Mouse (Mus musculus) splenic B cell, adult 2 months (primary cell): ENCODE data around the gene D430041D05Rik.
A peak's percentile ranks its signal among the peaks of the same experiment; 100 is the strongest.

Source experiments
- DNase-seq: peaks from one replicate; pipeline ENCODE4 v3.0.0-alpha.2; 2011; ENCODE audit warnings: low read depth, low spot score
- H3K27me3 ChIP-seq: 2 replicates; pipeline ENCODE4 v1.6.1; 2012; ENCODE audit warnings: mild to moderate bottlenecking, low read length, moderate library complexity, mixed read lengths; ENCODE audit not compliant: control insufficient read depth, poor library complexity, insufficient read depth, severe bottlenecking
- H3K36me3 ChIP-seq: 2 replicates; pipeline ENCODE4 v1.6.1; 2012; ENCODE audit warnings: mild to moderate bottlenecking, low read length, moderate library complexity, mixed read lengths; ENCODE audit not compliant: control insufficient read depth, poor library complexity, insufficient read depth, severe bottlenecking

Gene D430041D05Rik

DNA sequence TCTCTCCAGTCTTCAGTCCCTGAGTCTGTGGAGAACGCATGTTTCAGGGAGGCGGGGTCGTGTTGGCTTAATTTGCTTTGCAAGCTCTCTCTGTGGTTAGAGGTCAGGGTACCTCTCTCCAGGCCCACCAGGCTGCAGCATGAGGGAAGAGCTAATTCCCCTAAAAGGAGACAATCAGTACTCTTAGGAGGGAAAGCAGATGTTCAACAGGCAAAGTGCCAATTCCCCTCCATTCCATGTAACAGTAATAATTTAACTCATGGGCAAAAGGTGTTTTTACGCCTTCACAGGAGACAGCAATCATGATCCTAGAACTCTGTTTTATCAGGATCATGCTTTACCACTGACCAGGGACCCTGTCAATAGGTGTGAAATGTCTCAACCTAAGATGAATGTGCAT is 103.7 kb downstream of the D430041D05Rik start:
- Histone ChIP-seq H3K36me3 (no peaks in the 10 kb centered on the region), H3K27me3 (no peaks in the 10 kb centered on the region)
- no peak for DNase-seq

- no peak for DNase-seq
- H3K36me3 ChIP-seq: no peaks in the 10 kb centered on the region
- no peaks in the 10 kb centered on the region for H3K27me3 ChIP-seq
These were observed 105.1 kb downstream of the D430041D05Rik start for GRCm38 (mm10) chr2:104305722-104306121.

DNA sequence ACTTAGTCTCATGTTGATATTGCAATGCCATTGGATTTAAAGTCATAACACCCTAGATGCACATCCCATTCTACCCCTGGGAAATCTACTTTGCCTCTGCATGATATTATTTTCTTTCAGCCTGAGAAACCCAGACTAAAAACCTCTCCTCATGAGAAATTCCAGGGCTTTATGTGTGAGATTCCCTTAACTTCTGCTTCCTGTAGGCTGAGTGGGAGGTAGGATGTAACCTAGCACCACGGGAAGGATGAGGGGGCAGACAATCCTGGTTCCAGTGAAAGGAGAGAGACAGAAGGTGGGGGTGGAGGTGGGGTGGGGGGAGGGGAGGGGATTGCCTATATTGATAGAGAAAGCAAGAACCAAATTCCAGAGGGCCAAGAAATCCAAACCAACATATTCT is 110.9 kb downstream of the D430041D05Rik start:
- no peak for DNase-seq
- no peaks in the 10 kb centered on the region for H3K27me3 ChIP-seq
- H3K36me3 ChIP-seq: no peaks in the 10 kb centered on the region

- Histone ChIP-seq H3K36me3 (no peaks in the 10 kb centered on the region), H3K27me3 (no peaks in the 10 kb centered on the region)
- peak; percentile 27 for DNase-seq
These were observed 111.7 kb downstream of the D430041D05Rik start for GRCm38 (mm10) chr2:104299160-104299559.

GRCm38 (mm10) chr2:104286821-104287220 is 124.0 kb downstream of the D430041D05Rik start:
- DNase-seq: no peak
- no peaks in the 10 kb centered on the region for H3K36me3 ChIP-seq
- H3K27me3 ChIP-seq: no peaks in the 10 kb centered on the region

GRCm38 (mm10) chr2:104283401-104283955 is 127.3 kb downstream of the D430041D05Rik start:
- DNase-seq: no peak
- H3K27me3 ChIP-seq: no peaks in the 10 kb centered on the region
- H3K36me3 ChIP-seq: no peaks in the 10 kb centered on the region

DNA sequence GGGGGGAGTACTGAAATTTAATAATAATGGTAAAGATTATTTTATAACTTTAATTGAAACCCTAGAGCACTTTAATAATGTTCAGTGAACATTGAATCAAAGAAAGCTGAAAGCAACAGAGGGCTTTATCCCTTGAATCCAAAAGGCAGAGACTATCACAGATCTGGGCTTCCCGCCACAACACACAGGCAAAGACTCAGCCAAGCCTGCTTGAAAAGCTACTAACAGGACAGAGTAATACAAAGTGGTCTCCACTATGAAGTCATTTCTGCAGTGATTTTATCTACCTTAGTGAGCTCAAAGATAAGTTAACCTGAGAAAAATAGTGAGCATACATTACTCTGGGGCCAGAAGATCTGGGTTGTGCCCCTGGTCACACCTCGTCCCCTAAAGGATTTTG is 128.0 kb downstream of the D430041D05Rik start:
- no peaks in the 10 kb centered on the region for H3K36me3 ChIP-seq
- no peaks in the 10 kb centered on the region for H3K27me3 ChIP-seq
- no peak for DNase-seq

- Histone ChIP-seq H3K27me3 (no peaks in the 10 kb centered on the region), H3K36me3 (no peaks in the 10 kb centered on the region)
- no peak for DNase-seq
These were observed 143.8 kb downstream of the D430041D05Rik start for GRCm38 (mm10) chr2:104267049-104267448.

DNA sequence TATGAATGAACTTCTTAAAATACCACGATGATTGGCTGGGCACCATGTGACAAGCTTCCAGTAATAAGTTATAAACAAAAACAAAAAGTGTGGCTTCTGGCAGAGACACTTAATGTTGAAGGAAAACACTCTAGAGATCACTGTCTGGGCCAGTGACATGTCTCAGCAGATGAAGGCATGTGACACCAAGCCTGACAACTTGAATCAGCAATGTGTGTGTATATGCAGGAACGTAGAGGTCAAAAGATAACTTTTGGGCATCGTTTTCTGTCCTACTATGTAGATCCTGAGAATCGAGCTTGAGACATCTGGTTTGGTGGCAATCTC is 149.1 kb downstream of the D430041D05Rik start:
- H3K36me3 ChIP-seq: no peaks in the 10 kb centered on the region
- no peaks in the 10 kb centered on the region for H3K27me3 ChIP-seq
- DNase-seq: no peak

- DNase-seq: no peak
- H3K36me3 ChIP-seq: no peaks in the 10 kb centered on the region
These were observed 149.7 kb downstream of the D430041D05Rik start for GRCm38 (mm10) chr2:104260920-104261740.

GRCm38 (mm10) chr2:104256585-104256984 is 154.2 kb downstream of the D430041D05Rik start:
- no peak for DNase-seq
- Histone ChIP-seq H3K27me3 (no peaks in the 10 kb centered on the region), H3K36me3 (no peaks in the 10 kb centered on the region)

More at GRCm38 (mm10) chr2:104260920-104261740, 149.7 kb downstream of the D430041D05Rik start:
- H3K27me3 ChIP-seq: no peaks in the 10 kb centered on the region

DNA sequence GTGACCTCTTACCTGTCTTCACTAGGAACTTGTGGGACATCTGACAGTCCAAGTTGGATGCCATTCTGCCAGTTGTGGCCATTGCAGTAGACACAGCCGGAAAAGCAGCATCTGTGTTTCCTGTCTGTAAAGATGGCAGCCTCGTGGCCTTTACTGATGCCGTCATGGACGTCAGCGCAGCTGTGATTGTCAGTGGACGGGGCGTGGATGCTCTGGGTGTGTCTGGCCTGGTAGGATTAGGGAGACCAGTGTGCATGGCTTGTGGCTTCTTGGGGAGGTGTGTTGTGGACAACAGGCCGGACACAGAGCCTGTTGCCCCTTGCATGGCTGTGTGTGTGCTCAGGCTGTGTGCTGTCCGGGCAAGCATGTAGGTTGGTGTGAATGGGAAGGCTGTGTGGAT is 155.9 kb downstream of the D430041D05Rik start:
- Histone ChIP-seq H3K27me3 (no peaks in the 10 kb centered on the region), H3K36me3 (no peaks in the 10 kb centered on the region)
- no peak for DNase-seq

- Histone ChIP-seq H3K27me3 (no peaks in the 10 kb centered on the region), H3K36me3 (no peaks in the 10 kb centered on the region)
- no peak for DNase-seq
These were observed 157.5 kb downstream of the D430041D05Rik start for GRCm38 (mm10) chr2:104253341-104253740.

GRCm38 (mm10) chr2:104251647-104252046 is 159.2 kb downstream of the D430041D05Rik start:
- no peak for DNase-seq
- H3K36me3 ChIP-seq: no peaks in the 10 kb centered on the region
- H3K27me3 ChIP-seq: no peaks in the 10 kb centered on the region

DNA sequence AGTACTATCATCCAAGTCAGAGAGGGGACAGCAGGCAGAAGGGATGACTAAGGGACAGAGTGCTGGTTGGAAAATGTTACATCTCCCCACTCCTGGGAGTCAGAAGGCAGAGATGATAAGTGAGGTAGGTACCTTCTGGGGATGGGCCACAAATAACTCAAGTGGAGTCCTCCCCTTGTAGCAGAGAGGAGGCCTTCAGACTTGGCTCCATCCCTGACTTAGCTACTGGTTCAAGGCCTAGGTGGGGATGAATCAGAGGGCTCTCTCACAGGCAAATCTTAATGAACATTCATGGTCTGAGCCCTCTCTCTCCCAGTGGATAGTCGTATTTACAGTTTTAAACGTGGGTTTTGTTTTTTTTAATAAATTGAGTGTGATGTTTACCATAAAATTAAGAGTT is 161.0 kb downstream of the D430041D05Rik start:
- no peaks in the 10 kb centered on the region for H3K27me3 ChIP-seq
- H3K36me3 ChIP-seq: no peaks in the 10 kb centered on the region
- no peak for DNase-seq
